Mouse (Mus musculus) embryonic facial prominence, embryonic 14.5 days (tissue): ENCODE data around the gene Stoml1. TPM values are rescaled to one million over a fixed set of nuclear protein-coding genes. Genes with fewer than 3 reads are reported as not detected.

Source experiments
- ATAC-seq: fragments of 200-750 bp; cut with Nextera tagmentation; 2 replicates; pipeline ENCODE4 v1.8.0; 2017; ENCODE audit warnings: low read depth, moderate number of reproducible peaks, moderate TSS enrichment
- DNase-seq: peaks from one replicate; pipeline ENCODE4 v3.0.0-alpha.2; 2015; ENCODE audit warnings: low spot score
- H3K27ac ChIP-seq: fragments of 300-500 bp; sonication (generic); replicated peaks from 2 replicates; pipeline ENCODE4 v1.5.1; 2014; ENCODE audit warnings: low read depth, mild to moderate bottlenecking, low read length, moderate library complexity
- H3K27me3 ChIP-seq: fragments of 300-500 bp; sonication (generic); replicated peaks from 2 replicates; pipeline ENCODE4 v1.6.1; 2014; ENCODE audit warnings: low read length; ENCODE audit not compliant: control insufficient read depth, insufficient read depth
- H3K36me3 ChIP-seq: fragments of 300-500 bp; sonication (generic); 2 replicates; pipeline ENCODE4 v1.6.1; 2014; ENCODE audit warnings: low read length, mixed read lengths; ENCODE audit not compliant: control insufficient read depth, insufficient read depth
- H3K4me1 ChIP-seq: fragments of 300-500 bp; sonication (generic); 2 replicates; pipeline ENCODE4 v1.6.1; 2014; ENCODE audit warnings: antibody characterized with exemption, low read length; ENCODE audit not compliant: control insufficient read depth, insufficient read depth
- H3K4me2 ChIP-seq: fragments of 300-500 bp; sonication (generic); 2 replicates; pipeline ENCODE4 v1.6.1; 2014; ENCODE audit warnings: low read depth, mild to moderate bottlenecking, low read length, moderate library complexity, mixed read lengths
- H3K4me3 ChIP-seq: fragments of 300-500 bp; sonication (generic); 2 replicates; pipeline ENCODE4 v1.5.1; 2014; ENCODE audit warnings: low read depth, mild to moderate bottlenecking, low read length
- H3K9ac ChIP-seq: fragments of 300-500 bp; sonication (generic); 2 replicates; pipeline ENCODE4 v1.6.1; 2014; ENCODE audit warnings: low read depth, mild to moderate bottlenecking, low read length, moderate library complexity, mixed read lengths
- H3K9me3 ChIP-seq: fragments of 300-500 bp; sonication (generic); 2 replicates; pipeline ENCODE4 v1.6.1; 2016; ENCODE audit warnings: low read length; ENCODE audit not compliant: control insufficient read depth
- WGBS: fragments of 180-500 bp; shearing (Covaris S2); extraction: QIAGEN DNeasy Blood & Tissue Kit; methylation state at CpG from one replicate; pipeline ENCODE4 v1.1.7; 2014; 5-methylcytosine and 5-hydroxymethylcytosine counted together
- polyA plus RNA-seq: library from polyadenylated mRNA; unstranded; fragments of >200 nt; fragmentation: Nextera tagmentation; extraction: Ambion mirVana; gene quantifications from 2 replicates; pipeline ENCODE4 v1.2.1, GENCODE M21; 2014

Gene Stoml1
- polyA plus RNA-seq, 1 experiment from 2014 or later = 25.0 TPM

DNA sequence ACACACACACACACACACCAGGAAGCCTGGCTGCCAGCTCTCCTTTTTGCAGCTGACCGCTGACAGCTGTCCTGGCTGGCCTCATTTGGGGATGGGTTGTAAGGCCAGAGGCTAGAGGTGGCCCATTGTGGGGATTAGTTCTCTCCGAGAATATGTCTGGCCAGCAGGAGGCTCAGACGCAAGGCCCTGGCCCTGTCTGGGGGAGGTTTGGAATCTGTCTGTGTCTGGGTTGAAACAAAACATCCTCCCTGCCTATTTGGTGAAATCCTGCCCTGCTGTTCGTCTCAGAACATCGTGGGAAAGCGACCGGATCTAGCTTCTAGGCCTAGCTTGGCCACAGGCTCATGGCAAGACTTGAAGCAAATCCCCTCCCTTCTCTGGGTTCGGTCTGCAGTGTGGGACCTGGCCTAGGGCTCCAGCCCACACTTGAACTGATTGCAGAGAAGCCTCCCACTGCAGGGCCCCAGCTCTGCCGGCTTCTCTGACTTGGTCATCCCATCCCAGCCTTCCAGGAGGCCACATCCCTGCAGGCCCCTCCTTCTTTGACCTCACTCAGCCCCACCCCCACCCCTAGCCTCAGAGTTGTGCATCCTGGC, 42.9 kb downstream of the Stoml1 start:
- DNase-seq = peak; percentile 74

DNA sequence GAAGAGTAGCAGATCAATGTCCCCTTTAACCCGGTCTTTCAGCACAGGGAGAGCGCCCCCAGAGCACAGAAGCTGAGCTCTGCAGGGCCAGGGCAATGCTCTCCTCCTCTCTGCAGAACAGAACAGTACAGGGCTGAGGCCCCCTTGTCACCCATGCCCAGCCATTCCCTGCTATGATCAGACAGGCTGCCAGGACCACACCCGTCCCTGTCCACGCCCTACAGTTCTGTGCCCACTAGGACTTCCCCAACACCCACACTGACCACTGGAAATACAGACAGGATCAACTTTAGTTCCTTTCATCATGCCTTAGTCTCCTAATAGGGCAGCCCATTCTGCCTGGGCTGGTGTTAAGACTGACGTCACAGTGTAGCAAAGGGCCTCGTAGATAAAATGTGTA, 44.1 kb downstream of the Stoml1 start:
- ATAC-seq (no peak), DNase-seq (no peak)
- H3K4me1 ChIP-seq = peaks cover 12% of the 10 kb centered on the region
- no peaks in the 10 kb centered on the region for H3K27me3 ChIP-seq
- H3K9ac ChIP-seq = no peak overlapping the region
- H3K9me3 ChIP-seq = no peaks in the 10 kb centered on the region
- H3K36me3 ChIP-seq = peaks cover 12% of the 10 kb centered on the region; the same call in 1 of the 2 replicates
- H3K4me2 ChIP-seq = no peak overlapping the region
- no peak overlapping the region for H3K27ac ChIP-seq
- H3K4me3 ChIP-seq = no peak overlapping the region
- WGBS = 91% methylated on average over 6 of the region's 6 CpGs

More for the DNA sequence above, 42.9 kb downstream of the Stoml1 start:
- peak; percentile 69 for ATAC-seq
- Histone ChIP-seq H3K36me3 (peaks cover 14% of the 10 kb centered on the region; the same call in 1 of the 2 replicates), H3K4me3 (no peak overlapping the region), H3K4me1 (peaks cover 12% of the 10 kb centered on the region), H3K9ac (no peak overlapping the region), H3K9me3 (no peaks in the 10 kb centered on the region), H3K27me3 (no peaks in the 10 kb centered on the region), H3K27ac (peak overlapping the region; percentile 65), H3K4me2 (no peak overlapping the region)
- 23% methylated on average over 9 of the region's 9 CpGs for WGBS

DNA sequence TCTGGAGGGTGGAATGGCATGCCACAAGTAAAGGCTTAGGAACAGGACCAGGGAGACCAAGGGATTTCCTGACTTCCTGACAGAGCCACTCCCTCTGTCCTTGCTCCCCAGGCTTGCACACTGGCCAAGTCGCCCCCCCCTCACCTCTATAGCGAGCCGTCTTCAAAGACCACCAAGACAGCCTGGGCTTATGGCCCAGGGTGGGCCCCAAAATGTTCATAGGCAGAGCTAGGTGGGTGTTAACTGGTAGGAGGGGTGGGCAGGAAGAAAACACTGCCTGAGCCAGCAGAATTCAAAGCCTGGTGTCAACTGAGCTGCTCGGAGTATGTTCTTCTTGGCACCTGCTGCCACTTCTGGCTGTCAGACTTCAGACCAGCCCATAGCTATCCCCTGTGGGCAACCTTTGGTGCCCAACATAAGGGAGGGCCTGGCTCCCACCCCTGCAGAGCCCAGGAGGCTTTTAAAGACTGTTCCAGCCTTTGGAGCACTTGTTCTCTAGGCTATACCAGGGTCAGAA, 45.1 kb downstream of the Stoml1 start:
- Histone ChIP-seq H3K9me3 (no peaks in the 10 kb centered on the region), H3K27me3 (no peaks in the 10 kb centered on the region), H3K27ac (no peak overlapping the region), H3K36me3 (0 out of 2 replicates have a peak, but pooled peaks cover 5% of the 10 kb centered on the region), H3K4me1 (peaks cover 12% of the 10 kb centered on the region), H3K9ac (no peak overlapping the region), H3K4me2 (no peak overlapping the region), H3K4me3 (no peak overlapping the region)
- no peak for ATAC-seq
- 48% methylated on average over 4 of the region's 4 CpGs for WGBS
- no peak for DNase-seq

DNA sequence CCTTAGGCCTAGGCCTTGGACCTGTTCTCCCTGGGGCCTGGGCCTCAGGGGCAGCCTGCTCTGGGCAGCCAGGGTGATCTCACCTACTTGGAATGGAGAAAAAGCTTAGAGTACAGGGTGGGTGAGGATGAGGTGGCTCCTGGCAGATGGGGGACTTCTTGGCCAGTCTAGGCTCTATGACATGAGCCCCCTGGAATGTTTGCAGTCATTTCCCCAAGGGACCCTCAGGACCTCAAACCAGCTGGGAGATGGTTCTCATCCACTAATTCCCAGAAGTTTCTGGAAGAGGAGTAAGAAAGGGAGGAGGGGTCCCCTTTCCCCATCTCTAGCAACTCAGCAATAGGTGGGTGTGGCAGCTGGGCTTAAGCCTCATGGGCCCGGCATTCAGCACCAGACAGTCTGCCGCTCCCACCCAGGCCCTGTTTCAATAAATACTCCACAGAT, 46.4 kb downstream of the Stoml1 start:
- H3K27me3 ChIP-seq = no peaks in the 10 kb centered on the region
- peak; percentile 55 for DNase-seq
- no peak overlapping the region for H3K9ac ChIP-seq
- peaks cover 16% of the 10 kb centered on the region for H3K4me1 ChIP-seq
- no peak overlapping the region for H3K4me2 ChIP-seq
- H3K27ac ChIP-seq = no peak overlapping the region
- H3K36me3 ChIP-seq = 0 out of 2 replicates have a peak, but pooled peaks cover 2% of the 10 kb centered on the region
- ATAC-seq = no peak
- WGBS = 33% methylated on average over 2 of the region's 2 CpGs
- no peaks in the 10 kb centered on the region for H3K9me3 ChIP-seq
- H3K4me3 ChIP-seq = no peak overlapping the region

- Histone ChIP-seq H3K27ac (no peak overlapping the region), H3K9ac (no peak overlapping the region), H3K9me3 (no peaks in the 10 kb centered on the region), H3K27me3 (no peaks in the 10 kb centered on the region), H3K4me1 (peaks cover 37% of the 10 kb centered on the region), H3K36me3 (no peaks in the 10 kb centered on the region), H3K4me2 (no peak overlapping the region), H3K4me3 (no peak overlapping the region)
- no peak for DNase-seq
- no peak for ATAC-seq
- WGBS = 58% methylated on average over 5 of the region's 5 CpGs
Observed at GRCm38 (mm10) chr9:58303115-58303514, 50.2 kb downstream of the Stoml1 start.

DNA sequence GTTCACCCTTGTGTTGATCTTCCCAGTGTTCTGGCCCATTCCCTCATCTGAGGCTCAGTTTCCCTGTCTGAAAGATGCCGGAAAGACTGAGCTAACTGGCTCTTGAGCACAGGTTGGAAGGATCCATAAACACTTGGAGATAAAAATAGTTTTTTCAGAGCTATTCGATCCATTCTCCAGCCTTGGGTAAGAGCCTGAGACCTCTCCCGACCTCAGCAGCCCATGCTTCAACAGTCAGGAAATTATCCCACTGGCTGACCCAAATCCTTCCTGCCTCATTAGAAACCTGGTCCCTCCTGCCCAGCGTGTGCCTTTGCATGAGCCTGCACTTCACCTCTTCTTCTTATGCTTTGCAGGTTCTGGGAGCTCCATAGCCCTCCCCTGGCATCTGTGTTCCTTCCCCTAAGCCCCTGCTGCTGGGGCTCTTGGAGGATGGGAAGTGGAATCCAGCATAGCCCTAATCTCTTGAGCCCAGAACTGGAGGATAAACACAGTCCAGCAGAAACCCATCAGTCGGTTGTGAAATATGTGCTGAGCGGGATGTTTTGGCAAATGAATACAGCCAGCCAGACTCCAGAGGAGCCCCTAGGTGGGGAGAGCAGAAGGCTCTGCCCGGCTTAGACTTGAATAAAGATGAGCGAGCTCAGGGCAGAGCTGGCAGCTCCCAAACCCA, 50.8 kb downstream of the Stoml1 start:
- H3K9ac ChIP-seq = no peak overlapping the region
- H3K4me3 ChIP-seq = no peak overlapping the region
- no peaks in the 10 kb centered on the region for H3K9me3 ChIP-seq
- DNase-seq (no peak), ATAC-seq (no peak)
- no peaks in the 10 kb centered on the region for H3K36me3 ChIP-seq
- peaks cover 43% of the 10 kb centered on the region for H3K4me1 ChIP-seq
- H3K27ac ChIP-seq = peak overlapping the region; percentile 13; the same call in 1 of the 2 replicates
- H3K27me3 ChIP-seq = no peaks in the 10 kb centered on the region
- WGBS = 39% methylated on average over 8 of the region's 8 CpGs
- H3K4me2 ChIP-seq = no peak overlapping the region

GRCm38 (mm10) chr9:58305686-58306085, 52.7 kb downstream of the Stoml1 start:
- Histone ChIP-seq H3K9ac (no peak overlapping the region), H3K9me3 (no peaks in the 10 kb centered on the region), H3K4me3 (no peak overlapping the region), H3K27ac (peak overlapping the region; percentile 48), H3K4me2 (no peak overlapping the region), H3K27me3 (no peaks in the 10 kb centered on the region), H3K4me1 (peaks cover 46% of the 10 kb centered on the region), H3K36me3 (no peaks in the 10 kb centered on the region)
- 11% methylated on average over 5 of the region's 6 CpGs for WGBS
- ATAC-seq (peak; percentile 50; the same call in 1 of the 2 replicates), DNase-seq (no peak)

DNA sequence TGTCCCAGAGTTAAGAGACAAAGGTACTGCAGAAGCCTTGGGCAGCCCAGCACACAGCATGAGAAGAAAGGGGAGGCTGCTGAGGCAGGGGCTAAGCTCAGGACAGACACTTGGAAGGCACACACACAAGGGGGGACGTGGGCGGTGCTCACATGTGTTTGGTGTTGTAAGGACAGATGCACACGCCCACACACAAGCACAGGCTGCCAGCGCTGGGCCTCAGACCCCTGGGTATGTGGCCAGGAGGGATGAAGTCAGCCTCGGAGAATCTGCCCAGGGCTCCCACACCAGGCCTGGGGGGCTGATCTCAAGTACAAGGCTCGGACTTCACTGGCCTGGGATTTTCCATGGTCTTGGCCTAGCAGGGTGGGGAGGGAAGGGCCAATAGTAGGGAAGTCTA, 55.4 kb downstream of the Stoml1 start:
- WGBS = 33% methylated on average over 5 of the region's 6 CpGs
- Histone ChIP-seq H3K4me3 (no peak overlapping the region), H3K4me1 (peaks cover 58% of the 10 kb centered on the region), H3K9ac (peak overlapping the region; percentile 12; the same call in 1 of the 2 replicates), H3K36me3 (no peaks in the 10 kb centered on the region), H3K27ac (peak overlapping the region; percentile 74), H3K4me2 (peak overlapping the region; percentile 35), H3K9me3 (no peaks in the 10 kb centered on the region), H3K27me3 (no peaks in the 10 kb centered on the region; the same call in 1 of the 2 replicates)
- DNase-seq (peak; percentile 86), ATAC-seq (peak; percentile 24)
